Mouse (Mus musculus) layer of hippocampus, adult 2 months (tissue): ENCODE results near the gene Tmem132b. TPM values are rescaled to one million over a fixed set of nuclear protein-coding genes. Genes with fewer than 3 reads are reported as not detected.
A peak's percentile ranks its signal among the peaks of the same experiment; 100 is the strongest.

Experiments used
- DNase-seq, 2 experiments: peaks; one replicate each; pipeline ENCODE4 v3.0.0; 2022; ENCODE audit warnings: low spot score in 2 of 2
- H3K27ac ChIP-seq: fragments of 200-600 bp; 2 replicates; pipeline ENCODE4 v1.8.1; 2022
- H3K4me3 ChIP-seq: fragments of 200-600 bp; 2 replicates; pipeline ENCODE4 v1.8.1; 2022; ENCODE audit warnings: mild to moderate bottlenecking
- CTCF ChIP-seq: fragments of 200-600 bp; conservative IDR thresholded peaks from 2 replicates; pipeline ENCODE4 v1.8.1; 2022; ENCODE audit warnings: antibody characterized with exemption, mild to moderate bottlenecking, moderate library complexity
- total RNA-seq, 2 experiments: library from RNA; stranded (reverse); gene quantifications; 2 replicates each; pipeline ENCODE4 v1.2.3; 2021

Gene Tmem132b
- total RNA-seq, 2 experiments from 2014 or later = 117 to 127 TPM

- no peak for TF ChIP-seq CTCF
- Histone ChIP-seq H3K4me3 (no peak overlapping the region), H3K27ac (no peak overlapping the region)
- DNase-seq = no peak
These were observed 34.2 kb downstream of the Tmem132b start for GRCm38 (mm10) chr5:125565725-125566124.

GRCm38 (mm10) chr5:125568457-125568856, 36.9 kb downstream of the Tmem132b start:
- no peak for DNase-seq
- Histone ChIP-seq H3K27ac (peak overlapping the region; percentile 53), H3K4me3 (no peak overlapping the region)
- no peak for TF ChIP-seq CTCF

GRCm38 (mm10) chr5:125572011-125572410, 40.4 kb downstream of the Tmem132b start:
- DNase-seq = no peak
- H3K4me3 ChIP-seq = no peak overlapping the region
- no peak for TF ChIP-seq CTCF
- no peak overlapping the region for H3K27ac ChIP-seq

GRCm38 (mm10) chr5:125574886-125575285, 43.3 kb downstream of the Tmem132b start:
- no peak for DNase-seq
- H3K27ac ChIP-seq = peak overlapping the region; percentile 78
- H3K4me3 ChIP-seq = no peak overlapping the region
- no peak for TF ChIP-seq CTCF

GRCm38 (mm10) chr5:125575866-125576265, 44.3 kb downstream of the Tmem132b start:
- Histone ChIP-seq H3K4me3 (no peak overlapping the region), H3K27ac (peak overlapping the region; percentile 81; the same call in 1 of the 2 replicates)
- DNase-seq = no peak
- TF ChIP-seq CTCF = no peak

GRCm38 (mm10) chr5:125578661-125579060, 47.1 kb downstream of the Tmem132b start:
- Histone ChIP-seq H3K27ac (peak overlapping the region; percentile 81), H3K4me3 (no peak overlapping the region)
- DNase-seq = peak; percentile 57 to 67
- TF ChIP-seq CTCF = no peak

GRCm38 (mm10) chr5:125579153-125579552, 47.6 kb downstream of the Tmem132b start:
- peak in 1 of 2 experiments; percentile 41 for DNase-seq
- TF ChIP-seq CTCF = peak; percentile 80
- no peak overlapping the region for H3K4me3 ChIP-seq
- peak overlapping the region; percentile 81 for H3K27ac ChIP-seq

GRCm38 (mm10) chr5:125583298-125583697, 51.7 kb downstream of the Tmem132b start:
- peak overlapping the region; percentile 92 for H3K27ac ChIP-seq
- TF ChIP-seq CTCF = no peak
- no peak overlapping the region for H3K4me3 ChIP-seq
- peak in 1 of 2 experiments; percentile 30 for DNase-seq

- peak overlapping the region; percentile 92 for H3K27ac ChIP-seq
- DNase-seq = peak; percentile 71 to 84
- no peak for TF ChIP-seq CTCF
- peak overlapping the region; percentile 22; the same call in 1 of the 2 replicates for H3K4me3 ChIP-seq
These were observed 52.3 kb downstream of the Tmem132b start for GRCm38 (mm10) chr5:125583836-125584235.

- no peak for DNase-seq
- H3K27ac ChIP-seq = peak overlapping the region; percentile 92
- no peak overlapping the region for H3K4me3 ChIP-seq
- no peak for TF ChIP-seq CTCF
These were observed 53.6 kb downstream of the Tmem132b start for GRCm38 (mm10) chr5:125585211-125585610.

GRCm38 (mm10) chr5:125588203-125588602, 56.6 kb downstream of the Tmem132b start:
- no peak for TF ChIP-seq CTCF
- no peak for DNase-seq
- Histone ChIP-seq H3K27ac (peak overlapping the region; percentile 79), H3K4me3 (no peak overlapping the region)

GRCm38 (mm10) chr5:125588876-125589667, 57.5 kb downstream of the Tmem132b start:
- peak overlapping the region; percentile 79 for H3K27ac ChIP-seq

GRCm38 (mm10) chr5:125598056-125598455, 66.5 kb downstream of the Tmem132b start:
- no peak for DNase-seq
- no peak for TF ChIP-seq CTCF
- Histone ChIP-seq H3K27ac (no peak overlapping the region), H3K4me3 (no peak overlapping the region)

More at GRCm38 (mm10) chr5:125588876-125589667, 57.5 kb downstream of the Tmem132b start:
- peak in 1 of 2 experiments; percentile 42 for DNase-seq
- TF ChIP-seq CTCF = no peak
- H3K4me3 ChIP-seq = peak overlapping the region; percentile 42

GRCm38 (mm10) chr5:125607146-125607545, 75.6 kb downstream of the Tmem132b start:
- Histone ChIP-seq H3K4me3 (no peak overlapping the region), H3K27ac (peak overlapping the region; percentile 67)
- no peak for DNase-seq
- no peak for TF ChIP-seq CTCF
